Mouse (Mus musculus) hindbrain, embryonic 10.5 days (tissue): ENCODE data around the gene Tmem189. TPM values are rescaled to one million over a fixed set of nuclear protein-coding genes. Genes with fewer than 3 reads are reported as not detected.

Source experiments
- DNase-seq: peaks from one replicate; pipeline ENCODE4 v3.0.0-alpha.2; 2017; ENCODE audit warnings: low spot score
- H3K27ac ChIP-seq: fragments of 300-500 bp; sonication (generic); 2 replicates; pipeline ENCODE4 v1.5.1; 2016; ENCODE audit warnings: mild to moderate bottlenecking, moderate library complexity
- H3K27me3 ChIP-seq: fragments of 300-500 bp; sonication (generic); 2 replicates; pipeline ENCODE4 v1.6.1; 2016; ENCODE audit warnings: mild to moderate bottlenecking; ENCODE audit not compliant: poor library complexity, insufficient read depth, severe bottlenecking
- H3K36me3 ChIP-seq: fragments of 300-500 bp; sonication (generic); 2 replicates; pipeline ENCODE4 v1.6.1; 2016; ENCODE audit warnings: mild to moderate bottlenecking, moderate library complexity
- H3K4me1 ChIP-seq: fragments of 300-500 bp; sonication (generic); replicated peaks from 2 replicates; pipeline ENCODE4 v1.6.1; 2016; ENCODE audit warnings: mild to moderate bottlenecking
- H3K4me3 ChIP-seq: fragments of 300-500 bp; sonication (generic); 2 replicates; pipeline ENCODE4 v1.5.1; 2016; ENCODE audit warnings: mild to moderate bottlenecking, moderate library complexity
- H3K9me3 ChIP-seq: fragments of 300-500 bp; sonication (generic); 2 replicates; pipeline ENCODE4 v1.6.1; 2016; ENCODE audit warnings: mild to moderate bottlenecking, moderate library complexity
- WGBS: fragments of 180-500 bp; shearing (Covaris S2); methylation state at CpG from one replicate; pipeline ENCODE4 v1.1.7; 2016; 5-methylcytosine and 5-hydroxymethylcytosine counted together
- polyA plus RNA-seq: library from polyadenylated mRNA; unstranded; fragments of >200 nt; fragmentation: Nextera tagmentation; extraction: Ambion mirVana; gene quantifications from 2 replicates; pipeline ENCODE4 v1.2.1, GENCODE M21; 2016

Tmem189 gene
- polyA plus RNA-seq, 1 experiment from 2014 or later, result 41.2 TPM

- peak overlapping the region; percentile 97 for H3K4me3 ChIP-seq
These were observed 56.7 kb downstream of the Tmem189 start for GRCm38 (mm10) chr2:167632731-167633536.

GRCm38 (mm10) chr2:167631591-167632448, 57.8 kb downstream of the Tmem189 start, which contains the start of gene Ube2v1:
Gene Ube2v1, minus strand, starts transcription at chr2:167632095.
- no peaks in the 10 kb centered on the region for H3K9me3 ChIP-seq
- H3K4me3 ChIP-seq, result peak within 1 kb of the TSS; percentile 97
- H3K4me1 ChIP-seq, result peaks cover 68% of the 10 kb centered on the region
- peaks cover 26% of the 10 kb centered on the region for H3K36me3 ChIP-seq
- DNase-seq, result peak; percentile 98
- peak within 1 kb of the TSS; percentile 99 for H3K27ac ChIP-seq
- WGBS, result 1% methylated on average over 86 of the region's 87 CpGs
- H3K27me3 ChIP-seq, result no peaks in the 10 kb centered on the region

More at GRCm38 (mm10) chr2:167632731-167633536, 56.7 kb downstream of the Tmem189 start:
- Histone ChIP-seq H3K9me3 (no peaks in the 10 kb centered on the region), H3K4me1 (peaks cover 59% of the 10 kb centered on the region), H3K36me3 (peaks cover 15% of the 10 kb centered on the region), H3K27me3 (no peaks in the 10 kb centered on the region), H3K27ac (peak overlapping the region; percentile 99)
- no peak for DNase-seq
- 85% methylated on average over 12 of the region's 12 CpGs for WGBS

- no peak for DNase-seq
- Histone ChIP-seq H3K27ac (peak overlapping the region; percentile 99), H3K4me3 (peak overlapping the region; percentile 97), H3K4me1 (peaks cover 70% of the 10 kb centered on the region), H3K36me3 (peaks cover 28% of the 10 kb centered on the region), H3K9me3 (no peaks in the 10 kb centered on the region), H3K27me3 (no peaks in the 10 kb centered on the region)
- under 1% methylated on average over 31 of the region's 31 CpGs for WGBS
These were observed 58.4 kb downstream of the Tmem189 start for GRCm38 (mm10) chr2:167631181-167631590.

- H3K9me3 ChIP-seq, result no peaks in the 10 kb centered on the region
- DNase-seq, result no peak
- 80% methylated on average over 5 of the region's 5 CpGs for WGBS
- peaks cover 73% of the 10 kb centered on the region for H3K4me1 ChIP-seq
- no peaks in the 10 kb centered on the region for H3K27me3 ChIP-seq
- peak overlapping the region; percentile 99 for H3K27ac ChIP-seq
- peak overlapping the region; percentile 97 for H3K4me3 ChIP-seq
- peaks cover 28% of the 10 kb centered on the region for H3K36me3 ChIP-seq
These were observed 59.2 kb downstream of the Tmem189 start for GRCm38 (mm10) chr2:167630421-167630820.

GRCm38 (mm10) chr2:167629665-167630209, 59.9 kb downstream of the Tmem189 start:
- H3K27ac ChIP-seq, result peak overlapping the region; percentile 99
- no peaks in the 10 kb centered on the region for H3K9me3 ChIP-seq
- WGBS, result 83% methylated on average over 11 of the region's 11 CpGs
- H3K27me3 ChIP-seq, result no peaks in the 10 kb centered on the region
- H3K4me3 ChIP-seq, result peak overlapping the region; percentile 97
- peaks cover 74% of the 10 kb centered on the region for H3K4me1 ChIP-seq
- DNase-seq, result no peak
- peaks cover 31% of the 10 kb centered on the region for H3K36me3 ChIP-seq

GRCm38 (mm10) chr2:167628872-167629271, 60.8 kb downstream of the Tmem189 start:
- WGBS, result 85% methylated on average over 4 of the region's 4 CpGs
- H3K27ac ChIP-seq, result peak overlapping the region; percentile 99; the same call in 1 of the 2 replicates

GRCm38 (mm10) chr2:167627019-167627418, 62.6 kb downstream of the Tmem189 start:
- peaks cover 38% of the 10 kb centered on the region for H3K36me3 ChIP-seq
- no peaks in the 10 kb centered on the region for H3K9me3 ChIP-seq
- H3K4me1 ChIP-seq, result peaks cover 55% of the 10 kb centered on the region
- H3K27me3 ChIP-seq, result no peaks in the 10 kb centered on the region
- WGBS, result 85% methylated on average over 7 of the region's 7 CpGs
- DNase-seq, result no peak
- no peak overlapping the region for H3K4me3 ChIP-seq
- peak overlapping the region; percentile 18; the same call in 1 of the 2 replicates for H3K27ac ChIP-seq

More at GRCm38 (mm10) chr2:167628872-167629271, 60.8 kb downstream of the Tmem189 start:
- no peaks in the 10 kb centered on the region for H3K27me3 ChIP-seq
- peaks cover 68% of the 10 kb centered on the region for H3K4me1 ChIP-seq
- no peaks in the 10 kb centered on the region for H3K9me3 ChIP-seq
- no peak for DNase-seq
- peaks cover 33% of the 10 kb centered on the region for H3K36me3 ChIP-seq
- no peak overlapping the region for H3K4me3 ChIP-seq

GRCm38 (mm10) chr2:167625670-167626069, 64.0 kb downstream of the Tmem189 start:
- peaks cover 48% of the 10 kb centered on the region for H3K36me3 ChIP-seq

GRCm38 (mm10) chr2:167624368-167625075, 65.1 kb downstream of the Tmem189 start:
- H3K4me3 ChIP-seq, result no peak overlapping the region
- WGBS, result 96% methylated on average over 6 of the region's 6 CpGs
- H3K9me3 ChIP-seq, result no peaks in the 10 kb centered on the region
- H3K27me3 ChIP-seq, result no peaks in the 10 kb centered on the region
- no peak for DNase-seq
- peaks cover 50% of the 10 kb centered on the region for H3K36me3 ChIP-seq
- peaks cover 42% of the 10 kb centered on the region for H3K4me1 ChIP-seq
- no peak overlapping the region for H3K27ac ChIP-seq

More at GRCm38 (mm10) chr2:167625670-167626069, 64.0 kb downstream of the Tmem189 start:
- H3K9me3 ChIP-seq, result no peaks in the 10 kb centered on the region
- H3K27me3 ChIP-seq, result no peaks in the 10 kb centered on the region
- H3K4me1 ChIP-seq, result peaks cover 53% of the 10 kb centered on the region
- DNase-seq, result no peak
- WGBS, result 53% methylated on average over 2 of the region's 2 CpGs
- no peak overlapping the region for H3K4me3 ChIP-seq
- no peak overlapping the region for H3K27ac ChIP-seq

GRCm38 (mm10) chr2:167622965-167623364, 66.7 kb downstream of the Tmem189 start:
- Histone ChIP-seq H3K4me3 (no peak overlapping the region), H3K27ac (no peak overlapping the region), H3K36me3 (peaks cover 48% of the 10 kb centered on the region), H3K9me3 (no peaks in the 10 kb centered on the region), H3K4me1 (peaks cover 36% of the 10 kb centered on the region), H3K27me3 (no peaks in the 10 kb centered on the region)
- DNase-seq, result no peak
- 81% methylated on average over 5 of the region's 5 CpGs for WGBS

- Histone ChIP-seq H3K4me3 (no peak overlapping the region), H3K9me3 (no peaks in the 10 kb centered on the region), H3K4me1 (peaks cover 36% of the 10 kb centered on the region), H3K27me3 (no peaks in the 10 kb centered on the region), H3K27ac (no peak overlapping the region), H3K36me3 (peaks cover 48% of the 10 kb centered on the region)
- DNase-seq, result no peak
- WGBS, result 89% methylated on average over 13 of the region's 13 CpGs
These were observed 67.3 kb downstream of the Tmem189 start for GRCm38 (mm10) chr2:167622352-167622751.
